Mouse (Mus musculus): Measurements from ENCODE around the gene Tas2r143. TPM values are rescaled to one million over a fixed set of nuclear protein-coding genes. Genes with fewer than 3 reads are reported as not detected.

Gene Tas2r143
- total RNA-seq, 4 experiments from 2014 or later = not detected

DNA sequence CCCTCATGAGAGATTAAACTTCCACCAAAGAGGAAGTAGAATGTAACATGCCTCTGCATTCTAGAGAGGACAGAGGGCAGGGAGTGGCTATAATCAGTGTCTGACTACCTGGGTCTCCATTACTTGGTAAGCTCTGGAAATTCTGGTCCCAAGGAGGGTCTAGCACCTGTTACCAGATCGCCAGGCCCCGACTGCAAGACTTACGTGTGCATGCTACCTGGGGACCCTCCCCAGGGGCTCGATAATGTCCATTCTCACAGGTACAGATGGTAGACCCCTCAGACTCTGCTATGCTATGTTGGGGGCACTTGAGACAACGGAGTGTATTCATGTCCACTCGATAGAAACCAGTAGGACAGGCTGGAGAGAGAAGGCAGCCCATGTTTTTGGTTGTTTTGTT lies 34.8 kb upstream of the Tas2r143 start:
- DNase-seq (ENCODE audit: low spot score in 2 of 2) = no peak

DNA sequence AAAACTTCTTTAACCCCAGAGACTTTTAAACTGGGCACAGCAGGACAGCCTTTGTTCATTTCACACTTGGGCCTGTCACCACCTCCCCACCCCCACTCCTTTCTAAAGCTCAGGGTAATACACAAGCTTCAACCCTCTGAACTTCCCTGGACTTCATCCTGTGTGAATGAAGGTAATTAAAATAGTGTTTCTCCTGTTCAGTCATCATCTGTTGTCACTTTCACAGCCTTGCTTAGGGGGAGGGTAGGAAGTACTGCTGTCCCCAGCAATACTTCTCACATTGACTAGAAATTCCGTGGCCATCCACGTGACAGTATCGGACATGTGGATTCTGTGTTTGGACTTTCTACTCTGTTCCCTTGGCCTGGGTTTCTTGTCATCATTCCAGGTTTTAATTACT lies 30.2 kb upstream of the Tas2r143 start:
- no peak for DNase-seq (ENCODE audit: low spot score in 2 of 2)

DNA sequence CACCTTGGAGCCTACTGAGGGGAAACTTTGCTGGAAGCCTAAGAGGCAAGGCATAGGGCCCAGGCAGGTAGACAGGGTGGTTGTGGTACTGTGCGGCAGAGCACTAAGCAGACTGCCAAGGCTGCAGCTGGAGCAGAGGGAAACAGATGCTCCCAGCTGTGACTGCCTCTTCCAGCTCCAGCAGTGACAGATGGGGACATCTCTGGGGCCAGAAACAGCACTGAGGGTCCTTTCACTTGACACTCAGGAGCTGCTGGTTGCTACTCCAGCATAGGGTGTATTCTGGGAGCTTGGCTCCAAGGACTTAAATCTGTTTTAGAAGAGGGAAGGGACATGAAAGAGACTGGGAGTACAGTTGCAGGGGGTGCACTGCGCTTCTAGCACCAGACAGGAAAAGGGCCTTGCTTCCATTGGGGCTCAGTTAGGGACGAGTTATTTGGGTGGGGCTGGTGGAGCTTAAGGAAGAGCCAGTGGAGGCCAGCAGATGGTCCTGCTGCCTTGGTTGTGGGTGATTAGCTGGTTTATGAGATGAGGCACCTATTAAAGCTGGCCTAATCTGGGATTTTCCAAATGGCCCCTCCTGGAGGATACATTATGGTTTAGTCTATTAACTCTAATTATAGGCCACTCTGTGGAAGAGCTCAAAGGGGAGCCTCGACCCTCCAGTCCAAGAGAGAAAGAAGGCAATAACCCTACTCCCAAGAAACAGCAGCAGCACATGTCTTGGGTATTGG lies 29.2 kb upstream of the Tas2r143 start:
- no peak for DNase-seq (ENCODE audit: low spot score in 2 of 2)

DNA sequence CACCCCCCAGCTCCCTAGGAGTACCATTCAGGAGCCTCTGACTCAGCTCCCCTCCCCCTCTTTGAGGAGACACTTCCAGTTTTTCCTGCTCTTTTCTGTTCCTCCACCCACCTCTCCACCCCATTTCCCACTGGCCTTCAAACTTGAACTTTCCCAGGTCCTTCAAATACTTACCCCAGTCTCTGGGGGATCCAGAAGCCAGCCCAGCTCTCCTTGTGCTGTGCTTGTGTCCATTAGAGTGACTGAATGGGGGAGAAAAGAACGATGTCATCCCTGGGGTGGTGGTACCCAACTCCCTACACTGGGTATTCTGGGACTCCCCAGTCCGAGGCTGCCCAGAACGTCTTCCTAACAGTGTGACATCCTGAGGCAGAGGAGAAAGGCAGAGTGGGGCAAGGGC lies 28.0 kb upstream of the Tas2r143 start:
- DNase-seq (ENCODE audit: low spot score in 2 of 2) = no peak

DNA sequence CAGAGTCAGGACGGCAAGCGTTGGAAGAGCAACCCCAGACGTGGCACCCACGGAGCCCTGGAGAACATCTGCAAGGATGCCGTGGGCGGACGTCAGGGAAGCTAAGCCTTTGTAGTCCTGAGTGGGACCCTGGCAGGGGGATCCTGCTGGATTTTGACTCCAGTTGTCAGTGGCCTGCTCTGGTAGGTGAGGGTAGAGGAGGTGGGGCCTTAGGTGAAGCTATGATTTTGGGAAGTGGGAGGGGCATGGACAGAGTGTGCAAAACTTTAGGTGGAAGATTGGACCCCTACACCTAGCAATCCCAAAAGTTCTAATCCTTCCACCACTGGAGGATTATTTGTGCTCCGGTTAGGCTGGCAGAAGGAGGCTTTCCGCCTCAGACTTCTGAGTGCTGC lies 27.6 kb upstream of the Tas2r143 start:
- DNase-seq (ENCODE audit: low spot score in 2 of 2) = no peak

DNA sequence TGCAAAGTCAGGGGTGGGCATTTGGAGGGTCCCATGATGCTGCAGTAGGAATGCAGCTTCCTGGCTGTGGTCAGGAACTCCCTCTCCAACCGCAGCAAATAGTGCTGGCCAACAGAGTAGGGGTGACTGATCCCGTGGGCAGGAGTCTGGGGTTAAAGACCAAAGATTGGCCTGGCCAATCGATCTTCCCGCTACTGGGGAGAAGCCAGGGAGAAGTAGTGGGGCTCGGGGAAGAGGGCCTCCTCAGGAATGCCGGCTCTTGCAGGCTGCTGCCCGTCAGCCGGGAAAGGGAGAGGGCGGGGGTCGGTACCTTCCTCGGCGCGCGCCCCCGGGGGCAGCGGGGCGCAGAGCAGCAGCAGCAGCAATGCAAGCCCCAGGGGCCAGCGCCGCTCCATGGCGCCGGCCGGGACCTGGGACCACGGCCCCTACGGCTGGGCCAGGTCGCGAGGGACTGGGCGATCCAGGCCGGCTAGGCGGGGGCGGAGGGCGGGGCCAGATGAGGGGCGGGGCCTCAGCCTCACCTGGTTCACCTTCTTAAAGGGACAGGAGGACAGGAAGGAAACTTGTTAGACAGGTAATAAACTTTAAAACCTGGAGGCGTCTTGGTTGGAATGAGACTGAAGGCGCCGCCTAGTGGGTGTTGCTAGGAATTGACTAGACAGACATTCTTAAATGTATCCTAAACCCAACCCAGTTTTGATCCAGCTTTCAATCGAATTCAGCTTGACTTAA lies 27.1 kb upstream of the Tas2r143 start, which contains the start of gene Epha1:
TSS of gene Epha1 (minus strand) at position 453 of the 732 bp plus-strand sequence.
- DNase-seq (ENCODE audit: low spot score in 2 of 2) = no peak

DNA sequence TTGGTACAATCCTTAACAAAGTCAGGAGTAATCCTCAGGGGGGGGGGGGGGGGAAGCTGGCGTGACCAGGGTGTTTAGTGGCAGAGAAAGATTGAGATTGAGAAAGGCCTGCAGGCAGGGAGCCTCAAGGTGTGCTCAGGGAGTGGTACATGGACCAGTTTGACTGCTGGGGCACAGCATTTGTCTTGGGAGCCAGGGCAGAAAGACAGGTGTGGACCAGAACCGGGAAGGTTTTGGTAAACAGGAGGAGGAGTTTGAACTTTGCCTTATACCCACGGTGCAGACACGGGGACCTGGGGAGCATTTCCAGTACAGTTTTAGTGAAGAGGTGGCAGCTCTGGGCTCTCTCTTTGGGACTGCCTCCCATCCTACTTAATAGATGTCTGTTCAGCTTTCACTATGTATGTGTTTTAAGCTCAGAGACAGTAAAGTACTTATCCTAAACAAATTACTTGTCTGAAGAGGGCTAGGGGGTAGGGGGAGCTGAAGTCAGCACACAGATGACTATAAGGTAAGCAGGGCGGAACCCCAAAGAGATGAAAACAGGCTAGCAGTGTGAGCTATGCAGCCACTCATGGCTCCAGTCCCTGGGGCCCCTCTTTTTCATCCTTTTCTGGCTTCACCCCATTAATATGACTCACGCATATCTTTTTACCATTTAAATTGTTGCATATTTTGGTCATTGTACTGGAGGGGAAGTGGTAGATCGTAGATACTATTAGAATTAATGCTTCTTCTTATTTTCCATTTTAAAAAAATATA lies 26.2 kb upstream of the Tas2r143 start:
- no peak for DNase-seq (ENCODE audit: low spot score in 2 of 2)

DNA sequence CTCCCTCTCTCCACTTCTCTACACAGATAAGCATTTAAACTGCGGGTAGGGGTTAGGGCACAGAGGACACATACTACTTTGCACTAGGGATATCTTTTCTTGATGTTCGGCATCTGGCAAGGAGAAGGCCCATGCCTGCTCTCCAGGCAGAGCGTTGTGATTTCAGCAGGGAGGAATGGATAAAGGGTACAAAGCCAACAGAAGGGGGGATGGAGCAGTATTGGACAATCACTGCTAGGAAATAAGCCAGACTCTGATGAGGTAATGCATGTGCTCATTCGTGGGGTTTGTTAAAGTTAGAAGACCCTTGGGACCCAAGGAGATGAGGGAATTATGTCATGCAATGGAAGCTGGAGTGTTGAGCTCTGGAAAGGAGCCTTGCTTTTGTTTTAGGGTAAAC lies 25.3 kb upstream of the Tas2r143 start:
- DNase-seq (ENCODE audit: low spot score in 2 of 2) = no peak

DNA sequence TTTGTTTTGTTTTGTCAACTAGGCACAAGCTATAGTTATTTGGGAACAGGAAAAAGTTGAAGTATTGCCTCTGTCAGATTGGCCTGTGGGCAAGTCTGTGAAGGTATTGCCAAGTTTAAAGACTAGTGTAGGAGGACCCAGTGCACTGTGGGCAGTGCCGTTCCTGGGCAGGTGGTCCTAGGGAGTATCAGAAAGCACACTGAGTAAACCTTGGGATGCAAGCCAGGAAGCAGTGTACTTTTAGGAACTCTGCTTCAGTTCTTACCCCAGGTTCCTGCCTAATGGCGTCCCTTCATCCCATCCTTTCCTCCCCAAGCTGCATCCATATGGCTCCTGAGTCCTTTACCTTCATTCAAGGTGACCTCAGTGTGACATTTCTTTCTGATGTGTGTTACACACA lies 24.9 kb upstream of the Tas2r143 start:
- DNase-seq (ENCODE audit: low spot score in 2 of 2) = no peak

DNA sequence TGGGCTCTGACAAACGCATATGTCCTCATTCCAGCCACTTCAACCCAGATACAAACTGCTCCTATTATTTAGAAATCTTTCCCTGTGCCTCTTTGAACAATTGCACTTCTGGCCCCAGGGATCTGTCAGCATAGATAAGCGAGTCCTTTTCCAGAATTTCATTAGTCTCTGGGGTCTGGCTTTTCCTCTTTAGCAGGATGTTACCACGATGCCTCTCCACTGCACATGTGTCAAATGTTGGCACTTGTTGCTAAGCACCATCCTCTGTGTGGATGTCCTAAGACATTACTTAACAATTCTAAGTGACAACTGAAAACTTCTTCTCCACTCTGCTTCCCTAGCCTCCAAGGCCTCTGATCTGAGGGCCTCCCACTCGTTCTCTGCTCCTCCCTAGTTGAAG lies 24.0 kb upstream of the Tas2r143 start:
- DNase-seq (ENCODE audit: low spot score in 2 of 2) = no peak

DNA sequence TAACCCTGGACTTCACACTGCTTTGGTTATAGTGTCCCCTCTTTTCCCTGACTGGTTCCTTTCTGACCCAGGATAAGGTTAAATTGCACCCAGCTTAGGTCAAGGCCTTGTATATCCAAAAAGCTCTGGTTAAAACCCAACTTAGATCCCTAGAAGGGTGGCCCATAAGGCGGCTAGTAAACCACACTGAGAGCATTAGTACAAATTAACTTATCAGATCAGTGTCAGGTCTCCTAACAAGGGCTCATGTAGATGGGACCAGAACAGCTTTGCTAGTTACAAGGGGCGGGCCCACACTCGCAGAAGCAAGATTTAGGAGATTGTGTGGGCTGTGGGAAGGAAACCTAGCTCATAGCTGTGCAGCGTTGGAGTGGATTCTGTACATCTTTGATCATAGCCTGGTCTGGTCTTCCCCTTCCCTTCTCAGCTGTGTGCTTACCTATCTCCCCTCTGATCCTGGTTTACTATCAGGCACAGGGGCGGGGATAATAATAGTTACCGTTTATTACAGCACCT lies 23.5 kb upstream of the Tas2r143 start:
- DNase-seq (ENCODE audit: low spot score in 2 of 2) = no peak

DNA sequence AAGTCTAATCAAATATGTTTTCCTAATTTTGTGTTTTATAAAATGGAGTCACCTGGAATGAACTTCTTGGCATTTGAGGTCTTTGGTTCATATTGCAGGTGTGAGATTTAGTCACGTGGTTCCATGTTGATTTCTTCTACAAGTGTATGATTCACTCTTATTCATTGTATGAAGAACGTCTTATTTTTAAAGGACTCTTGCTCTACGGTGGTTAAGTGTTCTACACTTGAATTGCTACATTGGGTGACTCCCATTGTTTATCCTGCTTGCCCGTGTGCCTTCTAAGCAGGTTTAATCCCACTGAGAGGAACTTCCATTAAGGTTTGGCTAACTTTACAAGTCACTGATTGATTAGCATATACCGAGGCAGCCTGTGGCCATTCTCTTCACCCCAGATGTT lies 22.8 kb upstream of the Tas2r143 start:
- DNase-seq (ENCODE audit: low spot score in 2 of 2) = no peak

DNA sequence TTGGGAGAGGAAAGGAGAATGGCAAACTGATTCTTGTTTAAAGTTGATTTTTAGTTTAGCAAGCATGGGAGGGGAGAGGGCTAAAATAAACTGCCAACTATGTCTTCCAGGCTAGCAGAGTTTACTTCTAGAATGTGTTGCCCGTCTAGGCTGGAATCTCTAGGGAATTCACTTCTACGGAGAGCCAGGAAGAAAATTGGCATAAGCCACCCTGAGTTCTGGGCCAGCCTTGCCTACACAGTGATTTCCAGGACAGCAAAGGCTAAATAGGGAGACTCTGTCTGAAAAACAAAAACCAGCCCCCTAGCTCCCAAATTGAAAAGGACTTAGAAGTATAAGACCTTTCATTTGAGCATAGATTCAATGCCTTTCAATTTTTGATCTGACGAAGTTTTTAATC lies 20.5 kb upstream of the Tas2r143 start:
- no peak for DNase-seq (ENCODE audit: low spot score in 2 of 2)

DNA sequence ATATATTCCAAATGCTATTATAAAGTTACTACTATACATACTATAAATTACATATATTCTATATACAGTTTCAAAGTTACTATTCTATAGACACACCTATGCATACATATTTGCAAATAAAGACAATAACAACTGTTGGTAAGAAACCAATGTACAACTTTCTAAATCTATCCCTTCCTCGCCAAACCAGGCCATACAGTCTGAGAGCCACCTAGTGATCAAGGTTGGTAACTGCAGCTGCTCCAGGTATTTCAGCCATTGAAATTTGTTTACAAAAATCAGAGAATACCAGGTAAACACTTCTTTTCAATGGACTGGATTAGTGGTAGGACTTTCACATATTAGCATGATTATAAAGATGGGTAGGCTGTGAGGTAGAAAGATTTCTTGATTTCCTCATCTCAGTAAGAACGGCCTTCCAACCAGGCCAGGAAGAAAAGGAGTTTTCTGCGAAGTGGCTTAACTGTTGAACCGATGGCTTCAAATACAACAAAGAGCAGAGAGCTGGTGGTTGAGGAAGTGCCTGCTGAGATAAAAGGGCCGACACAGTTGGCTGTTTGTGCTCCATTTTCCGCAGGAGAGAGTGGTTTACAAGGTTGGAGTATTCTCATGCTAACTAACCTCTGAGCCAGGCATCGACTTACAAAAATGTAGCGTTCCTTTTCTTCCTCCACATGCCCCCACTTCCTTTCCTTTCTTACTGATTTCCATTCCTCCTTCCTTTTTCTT lies 19.5 kb upstream of the Tas2r143 start:
- DNase-seq (ENCODE audit: low spot score in 2 of 2) = no peak

DNA sequence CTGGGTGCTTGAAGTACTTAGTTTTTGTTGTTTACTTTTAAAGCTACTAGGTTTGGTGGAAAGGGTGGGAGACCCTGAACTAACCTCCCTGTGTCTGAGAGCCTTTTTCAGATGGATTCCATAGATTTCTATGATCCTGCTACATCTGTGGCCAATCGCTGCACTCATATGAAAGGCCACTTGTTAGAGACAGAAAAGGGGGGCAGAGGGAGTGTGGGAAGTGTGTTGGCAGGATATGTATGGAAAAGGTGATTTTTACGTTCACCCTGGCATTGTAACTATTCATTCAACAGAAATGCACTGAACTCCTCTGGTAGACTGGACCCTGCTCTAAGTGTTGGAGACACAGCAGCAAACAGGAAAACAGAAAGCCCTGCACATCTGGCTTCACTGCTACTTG lies 18.8 kb upstream of the Tas2r143 start:
- no peak for DNase-seq (ENCODE audit: low spot score in 2 of 2)

DNA sequence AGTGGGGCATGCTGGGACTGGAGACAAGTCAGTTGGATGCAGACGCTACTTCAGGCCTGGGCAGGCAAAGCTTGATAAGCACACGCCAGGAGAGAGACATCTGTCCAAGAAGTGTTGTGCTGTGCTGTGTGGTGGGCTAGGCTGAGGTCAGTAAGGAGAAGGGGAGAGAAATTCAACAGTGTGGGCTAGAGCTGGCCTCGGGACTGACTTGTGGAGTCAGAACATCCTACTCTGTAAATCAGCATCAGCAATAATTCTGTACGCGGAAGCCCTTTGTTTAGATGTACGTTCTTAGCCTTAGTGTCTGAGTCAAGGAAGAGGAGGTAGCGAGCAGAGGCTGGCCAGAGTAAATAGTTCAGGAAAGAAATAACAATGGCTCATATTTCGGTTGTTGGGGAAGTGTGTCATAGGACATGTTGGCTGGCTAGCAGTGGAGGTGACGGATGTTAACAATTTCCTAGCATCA lies 18.1 kb upstream of the Tas2r143 start:
- no peak for DNase-seq (ENCODE audit: low spot score in 2 of 2)

DNA sequence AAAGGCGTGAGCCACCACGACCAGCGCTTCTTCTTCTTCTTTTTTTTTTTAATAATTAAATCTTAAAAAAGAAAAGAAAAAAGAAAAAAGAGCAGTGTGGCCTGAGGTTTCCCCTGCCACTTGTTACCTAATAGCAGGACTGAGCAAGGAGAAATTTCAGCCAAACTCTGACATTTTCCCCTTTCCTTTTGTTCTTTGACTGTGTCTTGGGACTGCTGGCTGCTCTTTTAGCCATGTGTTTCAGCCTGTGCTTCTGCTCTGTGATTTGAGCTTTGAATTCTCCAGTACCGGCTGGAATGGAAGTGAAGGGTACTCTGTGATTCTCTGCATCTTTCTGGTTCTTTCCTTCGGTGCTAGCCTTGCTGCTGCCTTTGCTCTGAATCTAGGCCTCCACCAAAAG lies 16.7 kb upstream of the Tas2r143 start:
- no peak for DNase-seq (ENCODE audit: low spot score in 2 of 2)

DNA sequence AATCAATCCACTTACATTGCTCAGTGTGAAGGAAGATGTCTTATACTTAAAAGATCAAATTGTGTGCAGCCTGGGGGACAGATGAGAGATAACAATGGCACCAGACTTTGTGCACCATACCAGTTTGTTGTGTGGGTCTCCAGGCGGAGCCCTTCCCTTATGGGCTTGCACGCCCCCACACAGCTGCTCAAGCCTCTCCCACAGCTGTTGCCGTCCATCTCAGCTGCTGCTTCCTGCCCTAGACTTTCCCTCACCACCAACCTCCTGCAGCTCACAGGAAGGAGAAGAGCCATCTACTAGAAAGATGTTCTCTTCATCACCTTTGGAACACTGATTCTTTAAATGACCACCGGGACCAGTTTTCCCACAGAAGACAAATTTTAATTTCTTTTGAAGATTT lies 14.4 kb upstream of the Tas2r143 start:
- DNase-seq (ENCODE audit: low spot score in 2 of 2) = peak in 1 of 2 experiments; percentile 43

DNA sequence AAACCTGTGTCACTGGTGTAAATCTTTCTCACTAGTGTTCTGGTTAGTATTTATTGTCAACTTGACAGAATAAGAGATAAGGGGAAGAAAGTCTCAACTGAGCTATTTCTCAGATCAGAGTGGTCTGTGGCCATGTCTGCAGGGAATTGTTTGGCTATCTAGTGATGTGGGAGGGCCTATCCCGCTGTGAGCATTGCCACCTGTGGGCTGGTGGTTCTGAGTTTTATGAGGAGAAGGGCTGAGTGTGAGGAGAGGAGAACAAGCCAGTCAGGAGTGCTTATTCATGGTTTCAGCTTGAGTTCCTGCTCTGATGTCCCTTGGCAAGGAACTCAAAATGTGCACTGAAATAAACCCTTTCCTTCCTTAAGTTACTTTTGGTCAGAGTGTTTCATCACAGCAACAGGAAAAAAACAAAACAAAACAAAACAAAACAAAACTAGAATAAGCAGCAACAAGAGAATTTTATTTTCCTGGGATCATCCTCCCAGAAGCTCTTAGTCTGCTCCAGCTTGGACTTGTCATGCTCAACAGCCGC lies 8.2 kb upstream of the Tas2r143 start:
- DNase-seq (ENCODE audit: low spot score in 2 of 2) = no peak

DNA sequence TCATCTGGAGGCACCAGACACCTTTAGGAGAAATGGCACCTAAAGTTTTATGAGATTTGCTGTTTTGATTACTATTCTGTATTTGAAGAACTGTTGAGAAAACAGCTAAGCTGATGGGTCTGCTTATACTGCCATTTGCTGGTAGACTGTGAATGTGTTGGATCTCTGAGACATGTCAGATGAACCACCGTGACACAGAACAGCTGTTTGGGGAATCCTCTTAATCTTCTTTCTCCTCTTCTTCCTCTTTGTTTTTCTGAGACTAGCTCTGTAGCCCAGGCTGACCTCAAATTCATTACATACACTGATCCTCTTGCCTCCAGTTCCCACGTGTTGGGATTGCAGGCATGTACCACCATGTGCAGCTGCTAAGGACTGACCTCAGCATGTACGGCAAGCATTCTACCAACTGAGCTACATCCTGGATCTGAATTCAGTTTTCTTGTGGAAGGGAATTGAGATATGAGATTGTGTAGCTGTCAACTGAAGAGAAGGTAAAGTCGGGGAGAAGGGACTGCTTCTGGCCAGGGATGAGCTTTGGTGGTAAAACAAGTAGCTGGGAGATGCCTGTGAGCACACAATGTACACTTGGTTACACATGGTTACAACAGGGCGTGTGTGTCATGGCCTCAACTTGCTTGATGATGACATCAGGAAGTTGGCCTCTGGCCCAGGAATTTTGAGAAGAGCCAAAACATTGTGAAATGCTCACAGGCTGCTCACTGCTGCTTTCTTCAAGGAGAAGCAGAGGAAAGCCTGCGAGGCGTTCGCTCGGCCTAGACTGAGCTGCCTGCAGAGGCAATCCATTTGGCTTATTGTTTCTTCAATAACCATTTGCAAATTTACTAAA lies 3.9 kb upstream of the Tas2r143 start:
- no peak for DNase-seq (ENCODE audit: low spot score in 2 of 2)

All from left cerebral cortex, adult 8-10 months (tissue).